Mouse (Mus musculus): Measurements from ENCODE around the gene Cd68. TPM values are rescaled to one million over a fixed set of nuclear protein-coding genes. Genes with fewer than 3 reads are reported as not detected.

Gene Cd68
- polyA plus RNA-seq, 2 experiments = 16.6 to 20.5 TPM

DNA sequence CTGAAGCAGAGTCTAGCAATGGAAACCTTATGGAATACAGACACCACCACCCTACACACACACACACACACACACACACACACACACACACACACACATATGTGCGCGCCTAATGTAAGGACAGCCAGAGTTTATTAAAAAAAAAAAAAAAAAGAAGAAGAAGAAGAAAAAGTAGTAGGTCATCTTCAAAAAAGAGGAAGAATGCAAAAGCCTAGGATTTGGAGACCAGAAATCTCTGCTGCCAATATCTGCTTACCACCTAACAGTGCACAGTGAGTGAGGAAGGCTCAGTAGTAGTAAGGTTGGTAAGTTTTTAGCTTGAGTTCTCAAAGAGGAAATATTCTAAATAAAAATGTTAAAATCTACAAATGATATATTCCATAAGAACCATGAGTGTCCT, 13.2 kb upstream of the Cd68 start:
- H3K9me3 ChIP-seq (ENCODE audit: control insufficient read depth, low read length) = no peaks in the 10 kb centered on the region
- H3K4me2 ChIP-seq (replicated peaks; ENCODE audit: low read depth, low read length, severe bottlenecking) = no peak overlapping the region
- peaks cover 62% of the 10 kb centered on the region for H3K36me3 ChIP-seq (ENCODE audit: control insufficient read depth, insufficient read depth, low read length)
- ATAC-seq (ENCODE audit: low FRiP score, low read depth) (no peak), DNase-seq (ENCODE audit: low spot score) (no peak)
- H3K4me1 ChIP-seq (ENCODE audit: control insufficient read depth, insufficient read depth, low read length) = peaks cover 23% of the 10 kb centered on the region
- 100% methylated on average over 2 of the region's 2 CpGs for WGBS
- no peak overlapping the region for H3K9ac ChIP-seq (ENCODE audit: low read depth, low read length, severe bottlenecking)
- H3K27ac ChIP-seq (replicated peaks; ENCODE audit: low read depth, low read length) = no peak overlapping the region
- no peak for TF ChIP-seq POLR2A (IDR thresholded peaks at IDR 0.05; ENCODE audit: borderline replicate concordance, extremely low read depth, insufficient read depth, insufficient read length)
- no peaks in the 10 kb centered on the region for H3K27me3 ChIP-seq (ENCODE audit: control insufficient read depth, insufficient read depth, low read length)
- no peak overlapping the region for H3K4me3 ChIP-seq (replicated peaks; ENCODE audit: low read length)

DNA sequence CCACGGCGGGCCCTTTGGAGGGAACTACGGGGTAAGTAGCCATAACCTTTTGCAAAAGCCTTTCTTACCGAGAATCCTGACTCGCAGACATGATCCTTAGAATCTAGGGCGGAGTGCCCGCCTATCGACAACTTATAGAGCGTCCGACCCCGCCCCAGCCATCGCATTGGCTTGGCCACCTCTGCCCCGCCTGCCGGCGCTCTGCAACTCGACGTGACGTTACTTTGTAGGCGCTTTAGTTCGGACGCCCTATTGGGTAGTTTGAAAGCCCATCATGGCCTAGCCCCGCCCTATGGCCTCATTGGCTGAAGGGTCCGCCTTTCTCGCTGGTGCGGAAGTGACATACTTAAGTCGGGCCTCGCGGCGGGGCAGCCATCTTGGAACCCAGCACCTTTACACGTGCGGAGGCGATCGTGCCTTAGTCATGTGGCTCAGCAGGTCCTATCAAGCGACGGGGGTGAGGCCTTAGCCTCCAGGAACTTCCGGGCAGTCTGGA, 6.3 kb upstream of the Cd68 start, which contains the start of gene Eif4a1:
TSS of gene Eif4a1 (minus strand) at position 213 of the 496 bp plus-strand sequence.
- Histone ChIP-seq H3K4me1 (ENCODE audit: control insufficient read depth, insufficient read depth, low read length) (peaks cover 15% of the 10 kb centered on the region), H3K36me3 (ENCODE audit: control insufficient read depth, insufficient read depth, low read length) (peaks cover 85% of the 10 kb centered on the region), H3K9me3 (ENCODE audit: control insufficient read depth, low read length) (no peaks in the 10 kb centered on the region), H3K27ac (replicated peaks; ENCODE audit: low read depth, low read length) (peak within 1 kb of the TSS; percentile 97), H3K27me3 (ENCODE audit: control insufficient read depth, insufficient read depth, low read length) (no peaks in the 10 kb centered on the region), H3K4me2 (replicated peaks; ENCODE audit: low read depth, low read length, severe bottlenecking) (peak within 1 kb of the TSS; percentile 88), H3K4me3 (replicated peaks; ENCODE audit: low read length) (peak within 1 kb of the TSS; percentile 100), H3K9ac (ENCODE audit: low read depth, low read length, severe bottlenecking) (peak within 1 kb of the TSS; percentile 99)
- ATAC-seq (ENCODE audit: low FRiP score, low read depth) = peak; percentile 97
- peak; percentile 100 for DNase-seq (ENCODE audit: low spot score)
- WGBS = under 1% methylated on average over 36 of the region's 36 CpGs
- TF ChIP-seq POLR2A (IDR thresholded peaks at IDR 0.05; ENCODE audit: borderline replicate concordance, extremely low read depth, insufficient read depth, insufficient read length) = peak; percentile 96; the same call in 1 of the 2 replicates

DNA sequence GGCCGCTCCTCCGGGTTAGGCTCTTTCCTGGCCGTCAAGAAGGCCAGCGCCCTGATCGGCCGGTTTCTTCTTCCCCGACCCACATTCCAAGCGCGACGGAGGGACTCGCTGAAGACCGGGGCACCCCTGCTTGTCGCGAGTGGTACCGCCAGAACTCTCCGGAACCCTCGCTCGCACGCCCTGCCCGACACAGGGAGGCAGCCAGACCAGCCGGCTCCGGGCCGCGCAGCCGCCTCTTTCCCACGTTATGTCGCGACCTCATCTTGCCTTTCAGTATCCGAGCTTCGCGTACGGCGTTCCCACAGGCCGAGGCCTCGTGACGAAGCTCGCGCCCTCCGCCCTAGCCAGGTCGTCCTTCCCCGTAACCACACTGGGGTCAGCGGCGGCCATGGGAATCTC, 5.8 kb upstream of the Cd68 start:
- WGBS = under 1% methylated on average over 43 of the region's 43 CpGs

DNA sequence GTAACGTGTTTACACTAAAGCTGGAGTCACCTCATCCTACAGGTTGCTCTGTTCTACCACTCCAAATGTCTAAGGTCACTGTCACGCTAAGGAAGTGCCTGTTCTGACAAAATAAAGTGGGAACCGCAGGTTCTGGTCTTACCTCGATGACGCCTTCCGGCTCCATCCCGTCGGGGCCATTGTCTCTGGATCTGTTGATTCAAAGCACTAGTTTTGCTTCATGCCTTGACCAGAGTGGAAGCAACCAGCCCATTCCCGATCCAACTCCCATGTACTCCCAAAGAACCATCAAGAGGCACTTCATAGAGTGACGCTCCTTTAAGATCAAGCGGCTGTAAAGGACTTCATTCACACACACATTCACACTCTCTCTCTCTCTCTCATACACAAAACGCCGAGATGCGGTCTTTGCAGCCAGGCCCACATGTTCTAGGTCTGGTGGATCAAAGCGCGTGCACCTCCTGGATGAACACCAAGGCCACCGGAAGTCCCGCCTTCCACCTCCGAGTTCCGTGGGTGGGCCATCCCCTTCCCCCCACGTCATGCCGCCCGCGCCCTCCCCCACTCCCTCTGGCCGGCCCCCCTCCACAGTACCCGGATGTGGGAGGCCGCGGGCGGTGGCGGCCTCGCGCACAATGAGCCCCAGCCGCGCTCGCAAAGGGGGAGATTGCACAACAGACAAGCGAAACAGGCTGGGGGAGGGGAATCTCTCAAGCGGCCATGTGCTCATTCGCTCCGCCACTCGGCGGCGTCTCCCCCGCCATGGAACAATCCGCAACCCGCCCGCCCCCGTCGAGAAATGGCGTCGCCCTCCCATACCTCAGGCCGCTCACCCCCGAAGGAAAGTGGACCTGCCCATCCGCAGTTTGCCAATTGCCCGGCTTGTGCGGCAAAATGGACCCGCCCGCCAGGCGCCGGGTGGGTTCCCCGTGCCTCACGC, 5.1 kb upstream of the Cd68 start:
- peak; percentile 54; the same call in 1 of the 2 replicates for TF ChIP-seq POLR2A (IDR thresholded peaks at IDR 0.05; ENCODE audit: borderline replicate concordance, extremely low read depth, insufficient read depth, insufficient read length)
- peaks cover 84% of the 10 kb centered on the region for H3K36me3 ChIP-seq (ENCODE audit: control insufficient read depth, insufficient read depth, low read length)
- peak overlapping the region; percentile 88 for H3K4me2 ChIP-seq (replicated peaks; ENCODE audit: low read depth, low read length, severe bottlenecking)
- peak; percentile 73 for ATAC-seq (ENCODE audit: low FRiP score, low read depth)
- peak overlapping the region; percentile 97 for H3K27ac ChIP-seq (replicated peaks; ENCODE audit: low read depth, low read length)
- peak overlapping the region; percentile 100 for H3K4me3 ChIP-seq (replicated peaks; ENCODE audit: low read length)
- H3K9me3 ChIP-seq (ENCODE audit: control insufficient read depth, low read length) = no peaks in the 10 kb centered on the region
- peak; percentile 93 for DNase-seq (ENCODE audit: low spot score)
- H3K4me1 ChIP-seq (ENCODE audit: control insufficient read depth, insufficient read depth, low read length) = peaks cover 15% of the 10 kb centered on the region
- 1% methylated on average over 46 of the region's 61 CpGs for WGBS
- no peaks in the 10 kb centered on the region for H3K27me3 ChIP-seq (ENCODE audit: control insufficient read depth, insufficient read depth, low read length)
- peak overlapping the region; percentile 99 for H3K9ac ChIP-seq (ENCODE audit: low read depth, low read length, severe bottlenecking)

More for the DNA sequence above, 5.8 kb upstream of the Cd68 start:
- Histone ChIP-seq H3K36me3 (ENCODE audit: control insufficient read depth, insufficient read depth, low read length) (peaks cover 84% of the 10 kb centered on the region), H3K4me3 (replicated peaks; ENCODE audit: low read length) (peak overlapping the region; percentile 100), H3K4me1 (ENCODE audit: control insufficient read depth, insufficient read depth, low read length) (peaks cover 15% of the 10 kb centered on the region), H3K9me3 (ENCODE audit: control insufficient read depth, low read length) (no peaks in the 10 kb centered on the region), H3K4me2 (replicated peaks; ENCODE audit: low read depth, low read length, severe bottlenecking) (peak overlapping the region; percentile 88), H3K27ac (replicated peaks; ENCODE audit: low read depth, low read length) (peak overlapping the region; percentile 97), H3K27me3 (ENCODE audit: control insufficient read depth, insufficient read depth, low read length) (no peaks in the 10 kb centered on the region), H3K9ac (ENCODE audit: low read depth, low read length, severe bottlenecking) (peak overlapping the region; percentile 99)
- DNase-seq (ENCODE audit: low spot score) (no peak), ATAC-seq (ENCODE audit: low FRiP score, low read depth) (no peak)
- TF ChIP-seq POLR2A (IDR thresholded peaks at IDR 0.05; ENCODE audit: borderline replicate concordance, extremely low read depth, insufficient read depth, insufficient read length) = no peak

DNA sequence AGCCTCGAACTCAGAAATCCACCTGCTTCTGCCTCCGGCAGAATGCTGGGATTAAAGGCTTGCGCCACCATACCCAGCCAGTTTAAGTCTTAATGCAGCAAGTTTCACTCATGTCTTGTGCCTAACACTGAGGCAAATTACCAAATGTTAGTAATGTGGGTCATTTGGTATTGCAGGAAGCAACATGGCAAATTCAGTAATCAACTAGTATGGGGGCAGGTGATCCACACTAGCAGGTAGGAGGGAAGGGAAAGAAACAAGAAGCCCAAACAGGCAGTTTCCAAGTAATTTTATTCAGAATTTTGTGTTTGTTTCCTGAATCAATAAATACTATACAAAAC, 682 bp upstream of the Cd68 start:
- ATAC-seq (ENCODE audit: low FRiP score, low read depth) = no peak
- no peak overlapping the region for H3K27ac ChIP-seq (replicated peaks; ENCODE audit: low read depth, low read length)
- H3K36me3 ChIP-seq (ENCODE audit: control insufficient read depth, insufficient read depth, low read length) = peaks cover 78% of the 10 kb centered on the region
- no peak overlapping the region for H3K4me3 ChIP-seq (replicated peaks; ENCODE audit: low read length)
- H3K4me1 ChIP-seq (ENCODE audit: control insufficient read depth, insufficient read depth, low read length) = peaks cover 17% of the 10 kb centered on the region
- H3K4me2 ChIP-seq (replicated peaks; ENCODE audit: low read depth, low read length, severe bottlenecking) = no peak overlapping the region
- 84% methylated on average over 3 of the region's 3 CpGs for WGBS
- no peak for DNase-seq (ENCODE audit: low spot score)
- no peaks in the 10 kb centered on the region for H3K27me3 ChIP-seq (ENCODE audit: control insufficient read depth, insufficient read depth, low read length)
- TF ChIP-seq POLR2A (IDR thresholded peaks at IDR 0.05; ENCODE audit: borderline replicate concordance, extremely low read depth, insufficient read depth, insufficient read length) = no peak
- no peak overlapping the region for H3K9ac ChIP-seq (ENCODE audit: low read depth, low read length, severe bottlenecking)
- no peaks in the 10 kb centered on the region for H3K9me3 ChIP-seq (ENCODE audit: control insufficient read depth, low read length)
